Mouse (Mus musculus): ENCODE measurements at regions not wholly inside any gene's neighbourhood (a gene's known extent, or its start where the extent isn't known, plus 50 kb on each side); places are given as distances from the start of the nearest gene placed in this dataset.

GRCm38 (mm10) chr4:22300206-22300605, 57.1 kb upstream of the Fbxl4 start:
- no peak for DNase-seq

- no peak for DNase-seq
Measured at GRCm38 (mm10) chr4:22301148-22301942, 56.0 kb upstream of the Fbxl4 start.

GRCm38 (mm10) chr4:22301943-22302215, 55.5 kb upstream of the Fbxl4 start:
- no peak for DNase-seq

GRCm38 (mm10) chr4:22302262-22302661, 55.1 kb upstream of the Fbxl4 start:
- no peak for DNase-seq
